Mouse (Mus musculus) small intestine, adult 2 months (tissue): ENCODE data around the gene Cep68.

Experiments used
- CTCF ChIP-seq: fragments of 200-500 bp; IDR thresholded peaks from 2 replicates; pipeline ENCODE4 v1.5.1; 2012; ENCODE audit warnings: low read depth, mild to moderate bottlenecking, control low read depth, inconsistent platforms, low read length, moderate library complexity, mixed read lengths; ENCODE audit not compliant: insufficient replicate concordance, insufficient read length; ENCODE audit errors: extremely low read depth
- POLR2A ChIP-seq: fragments of 200-500 bp; IDR thresholded peaks from 2 replicates; pipeline ENCODE4 v1.6.1; 2012; ENCODE audit warnings: low read depth, mild to moderate bottlenecking, control low read depth, inconsistent platforms, low read length, moderate library complexity

GRCm38 (mm10) chr11:20234233-20234632 lies 15.0 kb downstream of the Cep68 start:
- TF ChIP-seq CTCF (no peak), POLR2A (no peak)
